Mouse (Mus musculus): ENCODE measurements around the gene Rbm43. TPM values are rescaled to one million over a fixed set of nuclear protein-coding genes. Genes with fewer than 3 reads are reported as not detected.

The Rbm43 gene
- total RNA-seq, 2 experiments from 2014 or later = 4.0 to 5.2 TPM

- DNase-seq = no peak
Measured at GRCm38 (mm10) chr2:51914532-51914931, 20.4 kb downstream of the Rbm43 start.

- no peak for DNase-seq
Measured at GRCm38 (mm10) chr2:51912740-51913139, 22.2 kb downstream of the Rbm43 start.

- no peak for DNase-seq
Measured at GRCm38 (mm10) chr2:51911864-51912263, 23.1 kb downstream of the Rbm43 start.

DNA sequence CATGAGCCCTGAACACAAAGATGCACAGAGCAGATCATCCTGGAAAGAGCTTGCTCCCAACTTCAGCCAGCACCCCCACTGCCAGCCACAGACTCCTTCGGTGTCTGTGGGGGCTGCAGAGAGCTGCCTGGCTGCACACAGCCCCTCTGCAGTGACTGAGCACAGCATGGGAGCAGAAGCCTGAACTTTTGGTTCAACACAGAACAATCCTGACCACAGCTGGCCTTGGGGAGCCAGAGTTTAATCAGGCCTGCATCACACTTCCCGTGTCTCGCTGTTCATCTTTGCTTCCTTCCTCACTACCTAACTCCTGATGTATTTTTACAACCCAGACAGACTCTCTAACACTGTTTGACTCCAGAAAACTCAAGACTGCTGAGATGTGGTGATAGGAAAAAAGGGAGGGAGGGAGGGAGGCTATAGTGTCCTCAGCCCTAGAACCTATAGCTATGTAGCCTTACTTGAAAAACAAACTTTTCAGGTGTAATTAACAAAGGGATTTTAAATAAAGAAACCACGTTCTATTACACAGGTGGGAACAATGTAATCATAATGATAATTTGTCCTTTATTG is 27.3 kb downstream of the Rbm43 start:
- DNase-seq = no peak

- no peak for DNase-seq
Measured at GRCm38 (mm10) chr2:51905637-51906036, 29.3 kb downstream of the Rbm43 start.

- no peak for DNase-seq
Measured at GRCm38 (mm10) chr2:51892411-51892901, 42.5 kb downstream of the Rbm43 start.

GRCm38 (mm10) chr2:51890961-51891360 is 44.0 kb downstream of the Rbm43 start:
- no peak for DNase-seq

- peak in 1 of 2 experiments; percentile 9 for DNase-seq
Measured at GRCm38 (mm10) chr2:51890139-51890538, 44.8 kb downstream of the Rbm43 start.

- peak in 1 of 2 experiments; percentile 5 for DNase-seq
Measured at GRCm38 (mm10) chr2:51880143-51880542, 54.8 kb downstream of the Rbm43 start.

Other genes with a start within 250 kb of the Rbm43 start
- 1 to 10 TPM; 7.1 to 7.9 TPM for gene Nmi, start 38.3 kb upstream of the Rbm43 start, total RNA-seq (2021)
- under 1 TPM; 0.45 to 0.59 TPM for gene Tnfaip6, start 102.8 kb upstream of the Rbm43 start, total RNA-seq (2021)
- 10 to 100 TPM; 20.6 to 22.0 TPM for gene Rif1, start 137.7 kb upstream of the Rbm43 start, total RNA-seq (2021)

All from heart, adult 18-20 months (tissue).